Mouse (Mus musculus) inflammation-experienced regulatory T-cells, adult 6 months (primary cell): ENCODE data around the gene Doxl2. TPM values are rescaled to one million over a fixed set of nuclear protein-coding genes. Genes with fewer than 3 reads are reported as not detected.
A peak's percentile ranks its signal among the peaks of the same experiment; 100 is the strongest.

Experiments used
- ATAC-seq: one replicate; pipeline ENCODE4 v1.8.0; 2017
- polyA plus RNA-seq, 3 experiments: library from polyadenylated mRNA; unstranded; fragments of 100-300 nt; shearing (Covaris generic); gene quantifications; one replicate each; pipeline ENCODE4 v1.2.1; 2017

The Doxl2 gene
- polyA plus RNA-seq, 3 experiments from 2014 or later, result not detected

GRCm38 (mm10) chr6:49009665-49010064 lies 34.9 kb downstream of the Doxl2 start:
- ATAC-seq, result no peak

DNA sequence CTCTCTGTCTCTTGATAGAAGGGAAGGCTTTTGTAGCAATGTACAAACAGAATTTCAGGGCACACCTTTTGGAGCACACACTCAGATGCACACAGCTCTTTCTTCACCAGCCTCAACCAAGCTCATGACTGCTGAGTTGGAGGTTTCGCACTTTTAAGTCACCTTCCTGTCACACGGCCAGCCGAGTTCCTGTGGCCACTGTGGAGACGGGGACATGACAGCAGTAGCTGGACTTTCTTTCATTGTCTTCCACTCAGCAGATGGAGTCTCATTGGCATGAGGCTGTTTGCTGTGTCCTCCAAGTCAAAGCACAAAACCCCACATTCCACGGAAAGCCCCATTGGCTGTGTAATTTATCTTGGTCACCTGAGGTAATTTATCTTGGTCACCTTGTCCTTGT lies 36.4 kb downstream of the Doxl2 start:
- ATAC-seq, result no peak

GRCm38 (mm10) chr6:49013023-49013422 lies 38.3 kb downstream of the Doxl2 start:
- no peak for ATAC-seq

DNA sequence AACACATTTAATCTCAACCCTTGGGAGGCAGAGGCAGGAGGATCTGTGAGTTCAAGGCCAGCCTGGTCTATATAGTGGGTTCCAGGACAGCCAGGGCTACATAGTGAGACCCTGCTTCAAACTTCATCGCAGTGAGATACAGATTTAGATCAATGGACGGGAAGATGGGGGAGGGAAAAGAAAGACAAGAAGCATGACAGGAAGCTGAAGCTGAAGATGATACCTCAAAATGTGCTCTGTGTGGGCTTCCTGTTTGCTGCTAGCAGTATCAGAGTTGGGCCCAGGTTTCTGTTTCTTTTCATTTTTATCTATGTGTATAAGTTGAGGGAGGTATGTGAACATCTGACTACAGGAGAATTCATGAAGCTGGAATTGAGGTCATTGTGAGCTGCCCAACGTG lies 38.7 kb downstream of the Doxl2 start:
- peak; percentile 93 for ATAC-seq

GRCm38 (mm10) chr6:49017150-49017549 lies 42.4 kb downstream of the Doxl2 start:
- peak; percentile 67 for ATAC-seq

DNA sequence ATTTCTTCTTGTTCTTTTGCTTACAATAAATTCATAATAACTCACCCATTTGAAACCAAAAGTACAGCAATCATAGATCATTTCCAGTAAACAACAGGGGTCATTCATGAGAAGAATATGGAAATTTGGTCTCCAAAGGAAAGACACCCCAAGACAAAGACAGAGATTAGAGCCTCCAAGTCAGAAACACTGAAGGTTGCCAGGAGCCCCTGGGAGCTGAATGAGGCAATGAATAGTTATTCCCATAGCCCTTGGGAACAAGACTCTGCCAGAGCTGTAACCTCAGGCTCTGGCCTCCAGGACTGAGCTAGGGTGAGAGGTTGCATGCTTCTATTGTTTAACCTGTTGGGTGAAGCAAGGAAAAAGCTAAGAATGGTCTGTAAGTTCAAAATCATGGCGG lies 44.6 kb downstream of the Doxl2 start:
- no peak for ATAC-seq

- ATAC-seq, result no peak
Observed at GRCm38 (mm10) chr6:49021141-49022012, 46.6 kb downstream of the Doxl2 start.

DNA sequence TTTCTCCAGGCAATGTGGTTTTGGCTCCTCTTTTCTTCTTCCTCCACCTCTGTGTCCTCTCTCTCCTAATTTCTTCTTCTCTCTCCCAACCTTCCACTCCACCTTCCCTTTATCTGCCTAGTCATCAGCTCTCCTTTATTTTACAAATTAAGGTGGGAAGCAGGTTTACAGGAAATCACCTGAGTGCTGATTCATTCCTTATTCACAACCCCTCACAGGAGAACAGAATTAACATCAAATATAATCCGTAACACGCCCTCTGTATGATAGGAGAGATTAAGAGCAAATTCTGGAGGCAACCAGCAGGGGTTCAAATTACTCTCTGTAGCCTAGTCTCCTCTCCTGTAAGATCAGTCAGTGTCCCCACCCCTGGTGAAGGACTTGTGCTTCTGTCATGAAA lies 47.6 kb downstream of the Doxl2 start:
- no peak for ATAC-seq

DNA sequence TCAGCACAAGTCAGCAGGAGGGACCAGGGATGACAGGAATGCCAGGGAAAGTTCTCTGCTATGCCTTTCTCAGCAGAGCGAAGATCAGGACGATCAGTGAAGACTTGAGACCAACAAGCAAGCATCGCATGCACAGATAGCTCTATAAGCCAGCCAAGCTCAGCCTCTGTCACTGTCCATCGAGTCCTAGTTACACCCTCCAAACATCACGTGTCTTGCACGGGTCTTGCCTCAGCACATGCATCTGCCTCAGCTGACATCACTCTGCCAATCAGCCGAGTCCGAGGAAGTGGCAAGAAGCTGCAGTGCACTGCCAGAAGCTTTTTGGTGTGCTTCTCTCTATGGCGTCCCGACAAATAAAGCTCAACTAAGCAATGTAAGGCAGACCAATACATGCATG lies 48.6 kb downstream of the Doxl2 start:
- no peak for ATAC-seq

DNA sequence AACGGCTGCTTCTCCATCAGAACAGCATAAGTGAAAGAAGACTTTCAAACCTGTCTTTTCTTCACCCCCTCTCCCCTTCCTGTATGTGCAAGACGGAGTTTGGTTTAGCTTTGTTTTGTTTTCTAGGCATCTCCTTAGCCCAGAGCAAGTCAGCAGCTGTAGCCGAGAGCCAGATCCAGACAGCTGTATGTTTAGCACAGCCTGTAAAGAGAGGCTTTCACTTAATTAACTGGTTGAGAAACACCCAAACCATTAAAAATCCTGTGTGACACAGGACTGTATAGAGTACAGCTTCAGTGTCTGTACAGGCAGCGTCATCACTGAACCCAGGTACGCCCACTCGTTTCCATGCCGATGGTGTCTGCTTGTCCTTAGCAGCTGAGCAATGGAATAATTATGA lies 50.5 kb downstream of the Doxl2 start:
- no peak for ATAC-seq

DNA sequence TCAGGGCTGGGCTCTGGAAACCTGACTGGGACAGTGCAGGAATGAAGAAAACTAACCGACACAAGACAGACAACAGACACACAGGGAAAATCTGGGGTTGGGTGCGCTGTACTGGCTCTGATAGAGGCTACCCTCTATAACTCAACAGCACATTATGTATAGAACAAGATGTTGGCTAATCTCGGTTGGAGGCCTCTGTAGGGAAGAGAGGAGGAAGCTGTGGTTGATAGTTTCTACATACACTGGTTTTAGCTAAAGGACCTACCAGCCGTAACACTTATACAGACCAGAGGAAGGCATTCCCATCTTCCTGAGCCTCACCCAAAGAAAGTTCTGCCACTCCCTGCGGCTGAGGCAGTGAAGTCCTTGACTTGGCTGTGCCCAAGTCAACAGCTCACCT lies 51.7 kb downstream of the Doxl2 start:
- ATAC-seq, result no peak

GRCm38 (mm10) chr6:49028019-49028418 lies 53.3 kb downstream of the Doxl2 start:
- ATAC-seq, result no peak

Other genes with a start within 250 kb of the Doxl2 start
- gene Gimap1, start 235.9 kb upstream of the Doxl2 start, polyA plus RNA-seq, result 100 to 1,000 TPM; 353 to 386 (median 354) TPM
- 100 to 1,000 TPM; 218 to 266 (median 236) TPM for gene Gimap5, start 228.8 kb upstream of the Doxl2 start, polyA plus RNA-seq
- gene Gimap3, start 204.1 kb upstream of the Doxl2 start, polyA plus RNA-seq, result 1,000 to 10,000 TPM; 1,096 to 1,768 (median 1,751) TPM
- gene Tmem176a, start 134.0 kb upstream of the Doxl2 start, polyA plus RNA-seq, result 10 to 100 TPM; 13.3 to 32.6 (median 28.4) TPM
- 10 to 100 TPM; 28.1 to 42.7 (median 29.5) TPM for gene Tmem176b, start 133.5 kb upstream of the Doxl2 start, polyA plus RNA-seq
- gene Aoc1, start 102.1 kb upstream of the Doxl2 start, polyA plus RNA-seq, result not detected
- gene 1600015I10Rik, start 45.1 kb upstream of the Doxl2 start, polyA plus RNA-seq, result not detected
- not detected for gene Svs1, start 11.9 kb downstream of the Doxl2 start, polyA plus RNA-seq
- 1 to 10 TPM; 1.2 to 3.5 (median 2.0) TPM for gene Gpnmb, start 61.6 kb downstream of the Doxl2 start, polyA plus RNA-seq
- 10 to 100 TPM; 30.8 to 48.9 (median 42.6) TPM for gene Malsu1, start 98.8 kb downstream of the Doxl2 start, polyA plus RNA-seq
- 1 to 10 TPM; 4.6 to 5.2 (median 5.1) TPM for gene Igf2bp3, start 240.0 kb downstream of the Doxl2 start, polyA plus RNA-seq